Mouse (Mus musculus) forebrain, embryonic 11.5 days (tissue): ENCODE results near the gene Mllt1. TPM values are rescaled to one million over a fixed set of nuclear protein-coding genes. Genes with fewer than 3 reads are reported as not detected.

ENCODE experiments used
- ATAC-seq: fragments of 200-750 bp; cut with Nextera tagmentation; replicated peaks from 2 replicates; pipeline ENCODE4 v1.8.0; 2017; ENCODE audit warnings: moderate TSS enrichment; ENCODE audit not compliant: low FRiP score
- DNase-seq: peaks from one replicate; pipeline ENCODE4 v3.0.0-alpha.2; 2017; ENCODE audit warnings: low spot score
- H3K27ac ChIP-seq: fragments of 300-500 bp; sonication (generic); 2 replicates; pipeline ENCODE4 v1.5.1; 2014; ENCODE audit warnings: low read depth, low read length
- H3K27me3 ChIP-seq: fragments of 300-500 bp; sonication (generic); 2 replicates; pipeline ENCODE4 v1.6.1; 2014; ENCODE audit warnings: mild to moderate bottlenecking, low read length, mixed read lengths; ENCODE audit not compliant: control insufficient read depth, insufficient read depth
- H3K36me3 ChIP-seq: fragments of 300-500 bp; sonication (generic); 2 replicates; pipeline ENCODE4 v1.6.1; 2014; ENCODE audit warnings: mild to moderate bottlenecking, low read length, moderate library complexity, mixed read lengths; ENCODE audit not compliant: control insufficient read depth, insufficient read depth
- H3K4me1 ChIP-seq: fragments of 300-500 bp; sonication (generic); replicated peaks from 2 replicates; pipeline ENCODE4 v1.6.1; 2014; ENCODE audit warnings: low read length, mixed read lengths; ENCODE audit not compliant: control insufficient read depth, insufficient read depth
- H3K4me2 ChIP-seq: fragments of 300-500 bp; sonication (generic); 2 replicates; pipeline ENCODE4 v1.6.1; 2014; ENCODE audit warnings: low read depth, mild to moderate bottlenecking, low read length, moderate library complexity, mixed read lengths; ENCODE audit not compliant: severe bottlenecking
- H3K4me3 ChIP-seq: fragments of 300-500 bp; sonication (generic); 2 replicates; pipeline ENCODE4 v1.5.1; 2014; ENCODE audit warnings: low read depth, low read length
- H3K9ac ChIP-seq: fragments of 300-500 bp; sonication (generic); 2 replicates; pipeline ENCODE4 v1.6.1; 2014; ENCODE audit warnings: low read length
- H3K9me3 ChIP-seq: fragments of 300-500 bp; sonication (generic); 2 replicates; pipeline ENCODE4 v1.6.1; 2016; ENCODE audit warnings: low read length, mixed read lengths; ENCODE audit not compliant: control insufficient read depth
- WGBS: fragments of 180-500 bp; shearing (Covaris S2); extraction: QIAGEN DNeasy Blood & Tissue Kit; methylation state at CpG from one replicate; pipeline ENCODE4 v1.1.7; 2014; 5-methylcytosine and 5-hydroxymethylcytosine counted together
- polyA plus RNA-seq: library from polyadenylated mRNA; unstranded; fragments of >200 nt; fragmentation: Nextera tagmentation; extraction: Ambion mirVana; gene quantifications from 2 replicates; pipeline ENCODE4 v1.2.1, GENCODE M21; 2014

Gene Mllt1
- polyA plus RNA-seq, 1 experiment from 2014 or later: 56.7 TPM

DNA sequence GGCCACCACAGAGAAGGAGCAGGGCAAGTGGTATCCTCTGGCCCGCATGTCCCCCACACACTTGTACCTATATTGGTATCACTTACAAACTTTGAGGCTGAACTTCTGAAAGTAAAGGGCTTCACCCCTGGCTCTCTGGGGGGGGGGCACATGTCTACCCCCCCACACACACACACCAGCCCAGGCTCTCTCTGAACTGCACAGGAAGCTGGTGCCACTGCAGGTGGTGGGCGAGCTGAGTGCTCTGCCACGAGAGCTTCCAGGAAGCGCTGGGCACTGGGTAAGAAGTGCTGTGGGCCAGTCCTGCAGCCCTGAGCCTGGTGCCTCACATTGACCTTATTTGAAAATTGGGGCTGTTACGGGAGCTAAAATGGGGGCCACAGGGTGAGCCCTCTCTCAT is 91.5 kb downstream of the Mllt1 start:
- Histone ChIP-seq H3K4me2 (no peak overlapping the region), H3K4me3 (no peak overlapping the region), H3K27ac (no peak overlapping the region), H3K9me3 (no peaks in the 10 kb centered on the region), H3K4me1 (no peaks in the 10 kb centered on the region), H3K36me3 (no peaks in the 10 kb centered on the region), H3K9ac (no peak overlapping the region), H3K27me3 (no peaks in the 10 kb centered on the region)
- ATAC-seq (no peak), DNase-seq (no peak)
- 86% methylated on average over 5 of the region's 5 CpGs for WGBS

Other genes with a start within 250 kb of the Mllt1 start
- gene Ndufa11, start 217.6 kb downstream of the Mllt1 start, polyA plus RNA-seq: 292 and 332 TPM in 2 replicates
- 14.1 and 21.4 TPM in 2 replicates for gene Vmac, start 217.4 kb downstream of the Mllt1 start, polyA plus RNA-seq
- gene Nrtn, start 177.9 kb downstream of the Mllt1 start, polyA plus RNA-seq: 5.0 and 5.5 TPM in 2 replicates
- 40.4 and 43.1 TPM in 2 replicates for gene Dus3l, start 170.7 kb downstream of the Mllt1 start, polyA plus RNA-seq
- gene Prr22, start 165.2 kb downstream of the Mllt1 start, polyA plus RNA-seq: 1.3 and 1.8 TPM in 2 replicates
- gene Rfx2, start 104.4 kb downstream of the Mllt1 start, polyA plus RNA-seq: 10.9 and 11.1 TPM in 2 replicates
- not detected in 2 replicates for gene Acsbg2, start 61.0 kb downstream of the Mllt1 start, polyA plus RNA-seq
- 0.53 and 0.57 TPM in 2 replicates for gene 1700061G19Rik, start 59.9 kb downstream of the Mllt1 start, polyA plus RNA-seq
- gene Acer1, start 46.7 kb upstream of the Mllt1 start, polyA plus RNA-seq: not detected in 2 replicates
- 151 and 166 TPM in 2 replicates for gene Clpp, start 54.9 kb upstream of the Mllt1 start, polyA plus RNA-seq
- 29.3 and 34.8 TPM in 2 replicates for gene Alkbh7, start 61.9 kb upstream of the Mllt1 start, polyA plus RNA-seq
- gene Pspn, start 64.6 kb upstream of the Mllt1 start, polyA plus RNA-seq: 0.76 TPM in 1 of 2 replicates, not detected in the other
- gene Gtf2f1, start 75.9 kb upstream of the Mllt1 start, polyA plus RNA-seq: 77.3 and 82.7 TPM in 2 replicates
- 0.27 and 0.39 TPM in 2 replicates for gene Gm17949, start 76.1 kb upstream of the Mllt1 start, polyA plus RNA-seq
- 62.9 and 67.6 TPM in 2 replicates for gene Khsrp, start 96.1 kb upstream of the Mllt1 start, polyA plus RNA-seq
- gene Slc25a41, start 106.2 kb upstream of the Mllt1 start, polyA plus RNA-seq: not detected in 2 replicates
- gene Crb3, start 123.7 kb upstream of the Mllt1 start, polyA plus RNA-seq: 1.5 and 1.9 TPM in 2 replicates
- gene Slc25a23, start 124.4 kb upstream of the Mllt1 start, polyA plus RNA-seq: 19.9 and 21.5 TPM in 2 replicates
- gene Dennd1c, start 143.1 kb upstream of the Mllt1 start, polyA plus RNA-seq: 4.6 and 5.7 TPM in 2 replicates
- 81.6 and 99.7 TPM in 2 replicates for gene Tubb4a, start 152.4 kb upstream of the Mllt1 start, polyA plus RNA-seq
- gene Tnfsf9, start 169.9 kb upstream of the Mllt1 start, polyA plus RNA-seq: 10.9 and 12.9 TPM in 2 replicates
- not detected in 2 replicates for gene Cd70, start 214.4 kb upstream of the Mllt1 start, polyA plus RNA-seq